Mouse (Mus musculus) CH12.LX (cell line): ENCODE results near the gene Ssbp3. TPM values are rescaled to one million over a fixed set of nuclear protein-coding genes. Genes with fewer than 3 reads are reported as not detected.

ENCODE experiments used
- DNase-seq: peaks from one replicate; pipeline ENCODE4 v3.0.0-alpha.2; 2013; ENCODE audit errors: extremely low read depth
- H3K27ac ChIP-seq: 2 replicates; pipeline ENCODE4 v1.5.1; 2012; ENCODE audit warnings: low read depth, mild to moderate bottlenecking, control low read depth, moderate library complexity; ENCODE audit not compliant: insufficient read depth
- H3K27me3 ChIP-seq: replicated peaks from 2 replicates; pipeline ENCODE3; 2012; ENCODE audit warnings: inconsistent platforms
- H3K36me3 ChIP-seq, 2 experiments: replicated peaks in 1 of 2; 2 replicates each; pipeline versions ENCODE3 to v1.6.1; 2012; ENCODE audit warnings: inconsistent platforms in 1 of 2, low read length in 1 of 2, mild to moderate bottlenecking in 1 of 2, mixed read lengths in 1 of 2, moderate library complexity in 1 of 2; ENCODE audit not compliant: control insufficient read depth in 1 of 2, insufficient read depth in 1 of 2
- H3K4me1 ChIP-seq, 2 experiments: 2 replicates each; pipeline ENCODE4 v1.6.1; 2012; ENCODE audit warnings: inconsistent platforms in 1 of 2, moderate library complexity in 1 of 2; ENCODE audit not compliant: insufficient read depth in 2 of 2, control insufficient read depth in 1 of 2
- H3K4me2 ChIP-seq: 2 replicates; pipeline ENCODE4 v1.6.1; 2012; ENCODE audit warnings: low read depth, mild to moderate bottlenecking, control low read depth; ENCODE audit not compliant: poor library complexity, insufficient read depth, severe bottlenecking
- H3K4me3 ChIP-seq, 3 experiments: fragments of 150-350 bp in 1 of 3; sonication (generic) in 1 of 3; replicated peaks in 1 of 3; 2 replicates each; pipeline versions ENCODE3 to v1.5.1; 2011 to 2012; ENCODE audit warnings: low read depth in 2 of 3, low read length in 2 of 3, mild to moderate bottlenecking in 2 of 3, moderate library complexity in 2 of 3, control low read depth in 1 of 3, improper control_type of control experiment in 1 of 3, inconsistent platforms in 1 of 3, mixed read lengths in 1 of 3; ENCODE audit not compliant: poor library complexity in 1 of 3
- H3K79me2 ChIP-seq: replicated peaks from 2 replicates; pipeline ENCODE4 v1.6.1; 2012; ENCODE audit warnings: mild to moderate bottlenecking, moderate library complexity; ENCODE audit not compliant: control insufficient read depth, poor library complexity, insufficient read depth, severe bottlenecking; ENCODE audit errors: extremely low read depth
- H3K9ac ChIP-seq: 2 replicates; pipeline ENCODE4 v1.6.1; 2012; ENCODE audit warnings: low read depth, mild to moderate bottlenecking, control low read depth, moderate library complexity; ENCODE audit not compliant: insufficient read depth
- H3K9me3 ChIP-seq: replicated peaks from 2 replicates; pipeline ENCODE3; 2012; ENCODE audit warnings: low read length, inconsistent platforms, mixed read lengths
- CTCF ChIP-seq, 2 experiments: IDR thresholded peaks in 1 of 2; conservative IDR thresholded peaks in 1 of 2; 2 replicates each; pipeline ENCODE4 v1.5.1; 2011 to 2012; ENCODE audit warnings: low read depth in 2 of 2, low read length in 2 of 2, improper control_type of control experiment in 1 of 2, inconsistent platforms in 1 of 2, mild to moderate bottlenecking in 1 of 2, moderate library complexity in 1 of 2
- ELF1 ChIP-seq: IDR thresholded peaks from 2 replicates; pipeline ENCODE4 v1.6.1; 2014; ENCODE audit warnings: low read depth, mild to moderate bottlenecking, inconsistent platforms, low read length, improper control_type of control experiment
- EP300 ChIP-seq: IDR thresholded peaks from 2 replicates; pipeline ENCODE4 v1.6.1; 2011; ENCODE audit warnings: low read length, improper control_type of control experiment
- HCFC1 ChIP-seq: IDR thresholded peaks from 2 replicates; pipeline ENCODE4 v1.6.1; 2012; ENCODE audit warnings: low read depth, mild to moderate bottlenecking, inconsistent platforms, low read length, improper control_type of control experiment
- IRF4 ChIP-seq: IDR thresholded peaks from 2 replicates; pipeline ENCODE4 v1.6.1; 2014; ENCODE audit warnings: low read depth, mild to moderate bottlenecking, inconsistent platforms, low read length, improper control_type of control experiment
- JUND ChIP-seq: conservative IDR thresholded peaks from 2 replicates; pipeline ENCODE4 v1.6.1; 2011; ENCODE audit warnings: low read depth, low read length, improper control_type of control experiment
- KAT2A ChIP-seq: IDR thresholded peaks from 2 replicates; pipeline ENCODE4 v1.6.1; 2012; ENCODE audit warnings: low read length, improper control_type of control experiment, inconsistent platforms; ENCODE audit not compliant: insufficient replicate concordance
- MAFK ChIP-seq: IDR thresholded peaks from 2 replicates; pipeline ENCODE4 v1.6.1; 2011; ENCODE audit warnings: low read length, improper control_type of control experiment; ENCODE audit not compliant: insufficient replicate concordance
- MAX ChIP-seq: IDR thresholded peaks from 2 replicates; pipeline ENCODE4 v1.6.1; 2011; ENCODE audit warnings: low read length, improper control_type of control experiment
- MAZ ChIP-seq: IDR thresholded peaks from 2 replicates; pipeline ENCODE4 v1.6.1; 2012; ENCODE audit warnings: low read depth, mild to moderate bottlenecking, inconsistent platforms, low read length, improper control_type of control experiment, moderate library complexity
- MEF2A ChIP-seq: IDR thresholded peaks from 2 replicates; pipeline ENCODE4 v1.6.1; 2014; ENCODE audit warnings: low read depth, mild to moderate bottlenecking, inconsistent platforms, low read length, improper control_type of control experiment, borderline replicate concordance
- MXI1 ChIP-seq: IDR thresholded peaks from 2 replicates; pipeline ENCODE4 v1.6.1; 2011; ENCODE audit warnings: mild to moderate bottlenecking, low read depth, low read length, improper control_type of control experiment
- PAX5 ChIP-seq: IDR thresholded peaks from 2 replicates; pipeline ENCODE4 v1.6.1; 2012; ENCODE audit warnings: low read length, inconsistent platforms, mixed read lengths
- POLR2A ChIP-seq: IDR thresholded peaks from 2 replicates; pipeline ENCODE4 v1.6.1; 2011; ENCODE audit warnings: low read depth, mild to moderate bottlenecking, improper control_type of control experiment, low read length
- POLR2AphosphoS2 ChIP-seq: IDR thresholded peaks from 2 replicates; pipeline ENCODE4 v1.6.1; 2011; ENCODE audit warnings: low read depth, low read length, improper control_type of control experiment
- RAD21 ChIP-seq: IDR thresholded peaks from 2 replicates; pipeline ENCODE4 v1.6.1; 2011; ENCODE audit warnings: low read depth, mild to moderate bottlenecking, low read length, improper control_type of control experiment, moderate library complexity
- RCOR1 ChIP-seq: conservative IDR thresholded peaks from 2 replicates; pipeline ENCODE4 v1.6.1; 2012; ENCODE audit warnings: low read depth, mild to moderate bottlenecking, inconsistent platforms, low read length, improper control_type of control experiment
- SMC3 ChIP-seq: IDR thresholded peaks from 2 replicates; pipeline ENCODE4 v1.6.1; 2011; ENCODE audit warnings: low read depth, low read length, improper control_type of control experiment
- TBP ChIP-seq: conservative IDR thresholded peaks from 2 replicates; pipeline ENCODE4 v1.6.1; 2011; ENCODE audit warnings: low read depth, low read length, improper control_type of control experiment
- USF1 ChIP-seq: IDR thresholded peaks from 2 replicates; pipeline ENCODE4 v1.6.1; 2014; ENCODE audit warnings: low read depth, mild to moderate bottlenecking, inconsistent platforms, low read length, improper control_type of control experiment
- ZMIZ1 ChIP-seq: IDR thresholded peaks from 2 replicates; pipeline ENCODE4 v1.6.1; 2012; ENCODE audit warnings: low read depth, mild to moderate bottlenecking, inconsistent platforms, low read length, improper control_type of control experiment
- dilution Hi-C: fragments of 300-500 bp; cut with MboI; formaldehyde crosslinking; loops from 2 replicates; pipeline ENCODE4 v1.14.3; 2020; ENCODE audit warnings: low sequenced_read_pairs; ENCODE audit not compliant: extremely low pct_unique_long_range_greater_than_20kb, extremely low pct_ligation_motif_present
- in situ Hi-C: fragments of 300-500 bp; cut with MboI; formaldehyde crosslinking; loops from 3 replicates; pipeline ENCODE4 v1.14.3; 2019; ENCODE audit warnings: low sequenced_read_pairs, low pct_ligation_motif_present, low pct_unique_long_range_greater_than_20kb, mixed read lengths
- polyA plus RNA-seq: library from polyadenylated mRNA; unstranded; fragments of >175 nt; gene quantifications from 2 replicates; pipeline ENCODE4 v1.2.1, GENCODE M21; 2012; ENCODE audit warnings: low read depth; ENCODE audit not compliant: insufficient read length
- total RNA-seq, 2 experiments: library from RNA; depleted of rRNA; stranded (reverse); fragments of 300-350 nt in 1 of 2; fragments of >200 nt in 1 of 2; gene quantifications; 2 replicates each; pipeline ENCODE4 v1.2.3; 2012 to 2014

Ssbp3 gene
- total and polyA plus RNA-seq, 3 experiments: 32.4 to 129 (median 76.5) TPM

GRCm38 (mm10) chr4:106978376-106978775 is 67.9 kb downstream of the Ssbp3 start:
- Histone ChIP-seq H3K4me2 (no peak overlapping the region), H3K4me1 (peaks cover 57 to 98% of the 10 kb centered on the region in 2 experiments), H3K27ac (peak overlapping the region; percentile 98)
- no peak for TF ChIP-seq MAZ
- TF ChIP-seq SMC3: no peak
- no peak for TF ChIP-seq EP300
- TF ChIP-seq IRF4: no peak
- TF ChIP-seq MAFK: no peak
- TF ChIP-seq JUND: no peak
- TF ChIP-seq MXI1: no peak
- no peak for TF ChIP-seq RAD21
- TF ChIP-seq MAX: no peak
- TF ChIP-seq PAX5: no peak
- TF ChIP-seq USF1: no peak
- no peak for TF ChIP-seq RCOR1
- no peak for TF ChIP-seq HCFC1
- TF ChIP-seq ZMIZ1: no peak
- no peak for TF ChIP-seq MEF2A
- no peak for TF ChIP-seq ELF1
- TF ChIP-seq, all 38 proteins: peak for 0
- H3K36me3 ChIP-seq: peaks cover 2 to 37% of the 10 kb centered on the region in 2 experiments
- in situ Hi-C loops: no loop called here
- H3K27me3 ChIP-seq: no peaks in the 10 kb centered on the region
- dilution Hi-C loops: no loop called here
- no peak for DNase-seq
- peaks cover 6% of the 10 kb centered on the region for H3K79me2 ChIP-seq
- H3K9me3 ChIP-seq: no peaks in the 10 kb centered on the region
- no peak overlapping the region for H3K4me3 ChIP-seq
- H3K9ac ChIP-seq: peak overlapping the region; percentile 43

DNA sequence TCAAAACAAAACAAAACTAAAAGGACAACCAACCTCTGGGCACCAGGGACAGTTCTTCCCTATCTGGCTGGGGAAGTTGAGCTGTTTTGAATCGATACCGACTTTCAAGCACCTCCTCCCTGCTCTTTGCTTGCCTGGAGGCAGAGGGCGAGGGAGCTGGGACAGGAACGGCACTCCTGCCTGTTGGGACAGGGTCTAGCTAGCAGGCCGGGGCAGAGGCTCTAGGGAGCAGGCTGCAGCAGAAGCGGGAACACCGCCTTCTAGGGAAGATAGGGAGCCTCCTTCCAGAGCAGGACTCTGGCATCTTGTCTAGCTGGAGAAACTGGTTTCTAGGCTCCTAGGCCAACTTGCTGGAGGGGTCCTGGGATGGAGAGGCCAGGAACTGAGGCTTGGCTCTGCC is 70.2 kb downstream of the Ssbp3 start:
- dilution Hi-C loops: no loop called here

More for the DNA sequence above, 70.2 kb downstream of the Ssbp3 start:
- TF ChIP-seq POLR2AphosphoS2 (no peak), ELF1 (peak; percentile 15; the same call in 1 of the 2 replicates), MAX (no peak), MXI1 (peak; percentile 44; the same call in 1 of the 2 replicates), POLR2A (0 out of 2 replicates have a peak, but pooled peaks have one; percentile 21), CTCF (conservative IDR thresholded peaks at IDR 0.05 in 1 of 2, IDR thresholded peaks at IDR 0.05 in 1 of 2; ENCODE audit: low read depth in 2 of 2, low read length in 2 of 2) (no peak), TBP (no peak), KAT2A (0 out of 2 replicates have a peak, but pooled peaks have one; percentile 11)
- TF ChIP-seq, all 38 proteins: peak for 4
- no peak for DNase-seq
- H3K4me1 ChIP-seq: peaks cover 47 to 98% of the 10 kb centered on the region in 2 experiments
- H3K36me3 ChIP-seq: peaks cover 2 to 36% of the 10 kb centered on the region in 2 experiments
- H3K4me2 ChIP-seq: no peak overlapping the region
- in situ Hi-C loops: no loop called here
- no peaks in the 10 kb centered on the region for H3K9me3 ChIP-seq
- H3K27me3 ChIP-seq: no peaks in the 10 kb centered on the region
- peak overlapping the region; percentile 15; the same call in 1 of the 2 replicates for H3K9ac ChIP-seq
- peak overlapping the region; percentile 61 for H3K27ac ChIP-seq
- H3K4me3 ChIP-seq: peak overlapping the region in 1 of 3 experiments; percentile 8
- no peaks in the 10 kb centered on the region; the same call in 1 of the 2 replicates for H3K79me2 ChIP-seq
